Mouse (Mus musculus): Measurements from ENCODE around the gene Gm45808.

GRCm38 (mm10) chr7:45436444-45436843, 50.2 kb downstream of the Gm45808 start:
- TF ChIP-seq CTCF (IDR thresholded peaks at IDR 0.05; ENCODE audit: extremely low read depth, insufficient read depth, low read length) (no peak), POLR2A (IDR thresholded peaks at IDR 0.05; ENCODE audit: extremely low read depth, insufficient read depth, low read length) (no peak)
